In the genomic region with DNA sequence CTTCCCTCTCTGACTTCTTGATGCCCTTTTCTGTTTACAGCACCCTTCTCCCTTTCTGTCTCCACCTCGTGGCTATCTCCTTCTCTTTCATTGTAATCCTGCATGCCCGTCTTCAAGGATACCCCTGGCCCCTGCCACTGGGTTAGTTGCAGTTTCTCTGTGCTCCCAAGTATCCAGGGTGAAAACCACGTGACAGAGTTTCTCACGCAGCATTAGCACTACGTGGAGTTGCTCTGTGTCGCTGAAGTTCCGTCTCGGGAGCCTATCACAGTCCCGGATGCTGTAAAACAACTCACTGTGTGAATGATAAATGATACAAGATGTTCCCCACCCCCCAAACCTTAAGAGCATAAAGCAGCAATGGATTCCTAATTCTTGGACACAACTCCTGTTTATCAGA, we compare ENCODE assay signal across 13 mouse cellular contexts. TPM values are rescaled to one million over a fixed set of nuclear protein-coding genes. Genes with fewer than 3 reads are reported as not detected.
DNase-seq lines count a peak whose midpoint lies in the region; ATAC-seq lines count a peak whose summit lies in the region.
"Had no signal": no experiment of that assay in that cellular context is flagged by ENCODE, and none has a peak within 500 bp of the region (broad histone marks: within the 10 kb centered on the region; RNA-seq: fewer than 3 reads in every experiment).

No protein-coding gene starts in this region.

- H3K27me3 ChIP-seq in kidney, embryonic 15.5 days, result no peaks in the 10 kb centered on the region
- 0 out of 2 replicates have a peak, but pooled peaks cover 3% of the 10 kb centered on the region for H3K27me3 ChIP-seq in limb, embryonic 13.5 days
- H3K27me3 ChIP-seq: liver, embryonic 15.5 days had no signal

- H3K4me3 ChIP-seq in kidney, embryonic 15.5 days (replicated peaks), result no peak overlapping the region
- H3K4me3 ChIP-seq in limb, embryonic 13.5 days, result no peak overlapping the region
- H3K4me3 ChIP-seq: liver, embryonic 15.5 days had no signal

- no peaks in the 10 kb centered on the region for H3K4me1 ChIP-seq in kidney, embryonic 15.5 days
- peaks cover 3% of the 10 kb centered on the region; the same call in 1 of the 2 replicates for H3K4me1 ChIP-seq in limb, embryonic 13.5 days
- H3K4me1 ChIP-seq: liver, embryonic 15.5 days had no signal

- peak overlapping the region; percentile 41 for H3K4me2 ChIP-seq in kidney, embryonic 15.5 days
- H3K4me2 ChIP-seq in limb, embryonic 13.5 days (replicated peaks), result peak overlapping the region; percentile 23
- H3K4me2 ChIP-seq: liver, embryonic 15.5 days had no signal

- no peak overlapping the region for H3K27ac ChIP-seq in kidney, embryonic 15.5 days
- no peak overlapping the region for H3K27ac ChIP-seq in limb, embryonic 13.5 days
- H3K27ac ChIP-seq: liver, embryonic 15.5 days had no signal

- peak; percentile 21 for DNase-seq in embryo, embryonic 10.5 days (ENCODE audit: low spot score)
- no peak for DNase-seq in embryo, embryonic 9.5 days (ENCODE audit: extremely low spot score)
- DNase-seq in kidney, postnatal 25 days, result no peak
- peak; percentile 27 for DNase-seq in MN1 (ENCODE audit: low spot score)
- DNase-seq in layer of hippocampus, postnatal 14 days (ENCODE audit: low spot score in 2 of 2), result no peak
- no peak for DNase-seq in thymus, postnatal 10 days (ENCODE audit: low spot score in 2 of 2)
- DNase-seq: gastrocnemius, postnatal 10 days; kidney, adult 2 months; thymus, postnatal 36 days had no signal

- 20% methylated on average over 9 of the region's 9 CpGs for WGBS in kidney, embryonic 15.5 days
- 20% methylated on average over 9 of the region's 9 CpGs for WGBS in limb, embryonic 13.5 days

- H3K9ac ChIP-seq in kidney, embryonic 15.5 days, result no peak overlapping the region
- H3K9ac ChIP-seq in limb, embryonic 13.5 days, result no peak overlapping the region; the same call in 1 of the 2 replicates
- H3K9ac ChIP-seq: liver, embryonic 15.5 days had no signal

- no peaks in the 10 kb centered on the region for H3K36me3 ChIP-seq in kidney, embryonic 15.5 days
- no peaks in the 10 kb centered on the region for H3K36me3 ChIP-seq in limb, embryonic 13.5 days
- H3K36me3 ChIP-seq: liver, embryonic 15.5 days had no signal

- ATAC-seq in kidney, embryonic 15.5 days (replicated peaks; ENCODE audit: low FRiP score), result no peak
- ATAC-seq in limb, embryonic 13.5 days (ENCODE audit: low FRiP score, low read depth), result no peak

- no peaks in the 10 kb centered on the region for H3K9me3 ChIP-seq in kidney, embryonic 15.5 days (replicated peaks)
- no peaks in the 10 kb centered on the region for H3K9me3 ChIP-seq in limb, embryonic 13.5 days
- H3K9me3 ChIP-seq: liver, embryonic 15.5 days had no signal

RNA-seq across cellular contexts. Expression of gene Ptprq, which starts 26.9 kb away (rescaled TPM):
- polyA plus RNA-seq in kidney, embryonic 15.5 days (2015; fragmentation: Nextera tagmentation; extraction: Ambion mirVana), result 0.01 and 0.06 TPM in 2 replicates
- 0.28 and 0.34 TPM in 2 replicates for polyA plus RNA-seq in limb, embryonic 13.5 days (2015; fragmentation: Nextera tagmentation; extraction: Ambion mirVana)
- under 1 TPM; 0.23 to 0.24 TPM for total RNA-seq in layer of hippocampus, postnatal 14 days (2021)
- total RNA-seq: MEL had no signal
- polyA plus RNA-seq: liver, embryonic 15.5 days had no signal

Comparison
In these comparisons a context has a peak if more than half of its experiments do, and no peak if none do; other contexts are left out.
1. DNase-seq: peak in embryo, embryonic 10.5 days (single experiment) and MN1 (single experiment); none in embryo, embryonic 9.5 days (single experiment), kidney, postnatal 25 days (0 of 2), layer of hippocampus, postnatal 14 days (0 of 2) and thymus, postnatal 10 days (0 of 2).